Mouse (Mus musculus): ENCODE results near the gene Slc25a48. TPM values are rescaled to one million over a fixed set of nuclear protein-coding genes. Genes with fewer than 3 reads are reported as not detected.

The Slc25a48 gene
- polyA plus RNA-seq, 1 experiment from 2014 or later, result not detected

DNA sequence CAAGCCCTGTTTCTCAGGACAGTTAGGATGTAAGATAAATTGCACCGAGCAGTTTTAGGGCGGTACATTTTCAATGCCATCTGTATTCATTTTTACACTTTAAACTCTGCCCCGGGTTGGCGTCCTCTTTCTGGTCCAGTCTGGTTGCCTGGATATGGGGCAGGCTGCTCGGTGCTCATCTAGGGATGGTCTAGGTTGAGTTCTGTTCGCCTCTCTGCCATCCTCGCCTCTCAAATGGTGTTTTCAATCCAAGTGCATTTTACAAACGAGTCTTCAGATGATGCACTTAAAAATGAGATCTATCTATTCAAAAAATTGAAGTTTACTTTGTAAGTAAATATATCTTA lies 84.6 kb downstream of the Slc25a48 start:
- Histone ChIP-seq H3K36me3 (no peaks in the 10 kb centered on the region), H3K4me2 (peak overlapping the region; percentile 93), H3K9me3 (no peaks in the 10 kb centered on the region), H3K4me3 (peak overlapping the region; percentile 73), H3K27me3 (no peaks in the 10 kb centered on the region), H3K27ac (replicated peaks) (no peak overlapping the region; the same call in 1 of the 2 replicates), H3K4me1 (replicated peaks) (no peaks in the 10 kb centered on the region), H3K9ac (peak overlapping the region; percentile 78)
- 5% methylated on average over 8 of the region's 8 CpGs for WGBS
- ATAC-seq (ENCODE audit: low read depth), result peak; percentile 45

Other genes starting within 250 kb of the Slc25a48 start
- 4.5 and 5.6 TPM in 2 replicates for gene Neurog1, start 186.2 kb upstream of the Slc25a48 start, polyA plus RNA-seq (2015; fragmentation: Nextera tagmentation; extraction: Ambion mirVana)
- 3.0 and 11.7 TPM in 2 replicates for gene Cxcl14, start 141.8 kb upstream of the Slc25a48 start, polyA plus RNA-seq (2015; fragmentation: Nextera tagmentation; extraction: Ambion mirVana)
- gene Gm3045, start 11.8 kb upstream of the Slc25a48 start, polyA plus RNA-seq (2015; fragmentation: Nextera tagmentation; extraction: Ambion mirVana), result not detected in 2 replicates
- not detected in 2 replicates for gene Il9, start 43.9 kb downstream of the Slc25a48 start, polyA plus RNA-seq (2015; fragmentation: Nextera tagmentation; extraction: Ambion mirVana)
- 3.9 and 4.2 TPM in 2 replicates for gene Fbxl21, start 84.1 kb downstream of the Slc25a48 start, polyA plus RNA-seq (2015; fragmentation: Nextera tagmentation; extraction: Ambion mirVana)
- not detected in 2 replicates for gene Lect2, start 110.1 kb downstream of the Slc25a48 start, polyA plus RNA-seq (2015; fragmentation: Nextera tagmentation; extraction: Ambion mirVana)
- gene Tgfbi, start 171.2 kb downstream of the Slc25a48 start, polyA plus RNA-seq (2015; fragmentation: Nextera tagmentation; extraction: Ambion mirVana), result 15.3 and 25.2 TPM in 2 replicates

Measured in neural tube, embryonic 13.5 days (tissue).